Mouse (Mus musculus): ENCODE measurements around the gene Fam193b.
"Not testable (repeated sequence)": the region's sequence is repeated elsewhere in the genome, so short reads cannot be mapped to it uniquely, and the experiment has no call there.

Gene Fam193b

GRCm38 (mm10) chr13:55592512-55593253 lies 21.8 kb upstream of the Fam193b start:
- no peaks in the 10 kb centered on the region for H3K27me3 ChIP-seq (ENCODE audit: control insufficient read depth, insufficient read depth, low read length, poor library complexity, severe bottlenecking)
- peak; percentile 97 for DNase-seq (ENCODE audit: low read depth, low spot score)
- peaks cover 18% of the 10 kb centered on the region for H3K36me3 ChIP-seq (ENCODE audit: control insufficient read depth, insufficient read depth, low read length, poor library complexity, severe bottlenecking)

GRCm38 (mm10) chr13:55591961-55592490 lies 21.1 kb upstream of the Fam193b start:
- Histone ChIP-seq H3K36me3 (ENCODE audit: control insufficient read depth, insufficient read depth, low read length, poor library complexity, severe bottlenecking) (peaks cover 15% of the 10 kb centered on the region), H3K27me3 (ENCODE audit: control insufficient read depth, insufficient read depth, low read length, poor library complexity, severe bottlenecking) (no peaks in the 10 kb centered on the region)
- DNase-seq (ENCODE audit: low read depth, low spot score): no peak

- no peak for DNase-seq (ENCODE audit: low read depth, low spot score)
- no peaks in the 10 kb centered on the region for H3K27me3 ChIP-seq (ENCODE audit: control insufficient read depth, insufficient read depth, low read length, poor library complexity, severe bottlenecking)
- H3K36me3 ChIP-seq (ENCODE audit: control insufficient read depth, insufficient read depth, low read length, poor library complexity, severe bottlenecking): no peaks in the 10 kb centered on the region
Observed at GRCm38 (mm10) chr13:55578086-55578485, 7.2 kb upstream of the Fam193b start.

GRCm38 (mm10) chr13:55576872-55577271 lies 6.0 kb upstream of the Fam193b start:
- H3K36me3 ChIP-seq (ENCODE audit: control insufficient read depth, insufficient read depth, low read length, poor library complexity, severe bottlenecking); H3K27me3 ChIP-seq (ENCODE audit: control insufficient read depth, insufficient read depth, low read length, poor library complexity, severe bottlenecking); DNase-seq (ENCODE audit: low read depth, low spot score): not testable (repeated sequence)

GRCm38 (mm10) chr13:55575932-55576331 lies 5.0 kb upstream of the Fam193b start:
- Histone ChIP-seq H3K27me3 (ENCODE audit: control insufficient read depth, insufficient read depth, low read length, poor library complexity, severe bottlenecking) (no peaks in the 10 kb centered on the region), H3K36me3 (ENCODE audit: control insufficient read depth, insufficient read depth, low read length, poor library complexity, severe bottlenecking) (no peaks in the 10 kb centered on the region)
- DNase-seq (ENCODE audit: low read depth, low spot score): no peak

- H3K36me3 ChIP-seq (ENCODE audit: control insufficient read depth, insufficient read depth, low read length, poor library complexity, severe bottlenecking): no peaks in the 10 kb centered on the region
- no peaks in the 10 kb centered on the region for H3K27me3 ChIP-seq (ENCODE audit: control insufficient read depth, insufficient read depth, low read length, poor library complexity, severe bottlenecking)
- DNase-seq (ENCODE audit: low read depth, low spot score): no peak
Observed at GRCm38 (mm10) chr13:55574321-55574720, 3.4 kb upstream of the Fam193b start.

GRCm38 (mm10) chr13:55573432-55573831 lies 2.5 kb upstream of the Fam193b start, which contains the start of gene Tmed9:
Gene Tmed9, plus strand, starts transcription at chr13:55573732.
- no peaks in the 10 kb centered on the region for H3K36me3 ChIP-seq (ENCODE audit: control insufficient read depth, insufficient read depth, low read length, poor library complexity, severe bottlenecking)
- DNase-seq (ENCODE audit: low read depth, low spot score): no peak
- no peaks in the 10 kb centered on the region for H3K27me3 ChIP-seq (ENCODE audit: control insufficient read depth, insufficient read depth, low read length, poor library complexity, severe bottlenecking)

- Histone ChIP-seq H3K27me3 (ENCODE audit: control insufficient read depth, insufficient read depth, low read length, poor library complexity, severe bottlenecking) (no peaks in the 10 kb centered on the region), H3K36me3 (ENCODE audit: control insufficient read depth, insufficient read depth, low read length, poor library complexity, severe bottlenecking) (no peaks in the 10 kb centered on the region)
- no peak for DNase-seq (ENCODE audit: low read depth, low spot score)
Observed at GRCm38 (mm10) chr13:55571977-55572376, 1.1 kb upstream of the Fam193b start.

GRCm38 (mm10) chr13:55570286-55570973 lies 490 bp downstream of the Fam193b start:
- no peaks in the 10 kb centered on the region for H3K27me3 ChIP-seq (ENCODE audit: control insufficient read depth, insufficient read depth, low read length, poor library complexity, severe bottlenecking)
- H3K36me3 ChIP-seq (ENCODE audit: control insufficient read depth, insufficient read depth, low read length, poor library complexity, severe bottlenecking): no peaks in the 10 kb centered on the region
- DNase-seq (ENCODE audit: low read depth, low spot score): peak; percentile 13

GRCm38 (mm10) chr13:55569726-55570285 lies 1.1 kb downstream of the Fam193b start:
- no peak for DNase-seq (ENCODE audit: low read depth, low spot score)
- Histone ChIP-seq H3K36me3 (ENCODE audit: control insufficient read depth, insufficient read depth, low read length, poor library complexity, severe bottlenecking) (no peaks in the 10 kb centered on the region), H3K27me3 (ENCODE audit: control insufficient read depth, insufficient read depth, low read length, poor library complexity, severe bottlenecking) (no peaks in the 10 kb centered on the region)

GRCm38 (mm10) chr13:55568524-55568923 lies 2.4 kb downstream of the Fam193b start:
- not testable (repeated sequence) for H3K27me3 ChIP-seq (ENCODE audit: control insufficient read depth, insufficient read depth, low read length, poor library complexity, severe bottlenecking); DNase-seq (ENCODE audit: low read depth, low spot score)

GRCm38 (mm10) chr13:55567949-55568348 lies 3.0 kb downstream of the Fam193b start:
- no peaks in the 10 kb centered on the region for H3K36me3 ChIP-seq (ENCODE audit: control insufficient read depth, insufficient read depth, low read length, poor library complexity, severe bottlenecking)
- DNase-seq (ENCODE audit: low read depth, low spot score): no peak

More at GRCm38 (mm10) chr13:55568524-55568923, 2.4 kb downstream of the Fam193b start:
- H3K36me3 ChIP-seq (ENCODE audit: control insufficient read depth, insufficient read depth, low read length, poor library complexity, severe bottlenecking): not testable (repeated sequence)

GRCm38 (mm10) chr13:55567001-55567400 lies 3.9 kb downstream of the Fam193b start:
- no peak for DNase-seq (ENCODE audit: low read depth, low spot score)
- Histone ChIP-seq H3K27me3 (ENCODE audit: control insufficient read depth, insufficient read depth, low read length, poor library complexity, severe bottlenecking) (no peaks in the 10 kb centered on the region), H3K36me3 (ENCODE audit: control insufficient read depth, insufficient read depth, low read length, poor library complexity, severe bottlenecking) (no peaks in the 10 kb centered on the region)

More at GRCm38 (mm10) chr13:55567949-55568348, 3.0 kb downstream of the Fam193b start:
- H3K27me3 ChIP-seq (ENCODE audit: control insufficient read depth, insufficient read depth, low read length, poor library complexity, severe bottlenecking): no peaks in the 10 kb centered on the region

- Histone ChIP-seq H3K27me3 (ENCODE audit: control insufficient read depth, insufficient read depth, low read length, poor library complexity, severe bottlenecking) (no peaks in the 10 kb centered on the region), H3K36me3 (ENCODE audit: control insufficient read depth, insufficient read depth, low read length, poor library complexity, severe bottlenecking) (no peaks in the 10 kb centered on the region)
- DNase-seq (ENCODE audit: low read depth, low spot score): no peak
Observed at GRCm38 (mm10) chr13:55563266-55563879, 7.5 kb downstream of the Fam193b start.
